Mouse (Mus musculus) kidney, embryonic 15.5 days (tissue): ENCODE measurements around the gene Sowahb. TPM values are rescaled to one million over a fixed set of nuclear protein-coding genes. Genes with fewer than 3 reads are reported as not detected.

Experiments
- ATAC-seq: fragments of 200-750 bp; cut with Nextera tagmentation; replicated peaks from 2 replicates; pipeline ENCODE4 v1.8.0; 2017; ENCODE audit warnings: moderate TSS enrichment; ENCODE audit not compliant: low FRiP score
- H3K27ac ChIP-seq: fragments of 300-500 bp; sonication (generic); 2 replicates; pipeline ENCODE4 v1.5.1; 2015; ENCODE audit warnings: mild to moderate bottlenecking, inconsistent platforms
- H3K27me3 ChIP-seq: fragments of 300-500 bp; sonication (generic); 2 replicates; pipeline ENCODE4 v1.6.1; 2015; ENCODE audit warnings: inconsistent platforms
- H3K36me3 ChIP-seq: fragments of 300-500 bp; sonication (generic); 2 replicates; pipeline ENCODE4 v1.6.1; 2015; ENCODE audit warnings: inconsistent platforms
- H3K4me1 ChIP-seq: fragments of 300-500 bp; sonication (generic); 2 replicates; pipeline ENCODE4 v1.6.1; 2015; ENCODE audit warnings: inconsistent platforms
- H3K4me2 ChIP-seq: fragments of 300-500 bp; sonication (generic); 2 replicates; pipeline ENCODE4 v1.6.1; 2015; ENCODE audit warnings: moderate library complexity, mild to moderate bottlenecking, inconsistent platforms
- H3K4me3 ChIP-seq: fragments of 300-500 bp; sonication (generic); replicated peaks from 2 replicates; pipeline ENCODE4 v1.5.1; 2015; ENCODE audit warnings: mild to moderate bottlenecking, inconsistent platforms
- H3K9ac ChIP-seq: fragments of 300-500 bp; sonication (generic); 2 replicates; pipeline ENCODE4 v1.6.1; 2015; ENCODE audit warnings: mild to moderate bottlenecking, inconsistent platforms
- H3K9me3 ChIP-seq: fragments of 300-500 bp; sonication (generic); replicated peaks from 2 replicates; pipeline ENCODE4 v1.6.1; 2016; ENCODE audit warnings: inconsistent platforms
- WGBS: fragments of 180-500 bp; shearing (Covaris S2); methylation state at CpG from one replicate; pipeline ENCODE4 v1.1.7; 2015; ENCODE audit warnings: mixed read lengths; 5-methylcytosine and 5-hydroxymethylcytosine counted together
- polyA plus RNA-seq: library from polyadenylated mRNA; unstranded; fragments of >200 nt; fragmentation: Nextera tagmentation; extraction: Ambion mirVana; gene quantifications from 2 replicates; pipeline ENCODE4 v1.2.1, GENCODE M21; 2015

The Sowahb gene
- polyA plus RNA-seq, 1 experiment from 2014 or later = 1.4 TPM

DNA sequence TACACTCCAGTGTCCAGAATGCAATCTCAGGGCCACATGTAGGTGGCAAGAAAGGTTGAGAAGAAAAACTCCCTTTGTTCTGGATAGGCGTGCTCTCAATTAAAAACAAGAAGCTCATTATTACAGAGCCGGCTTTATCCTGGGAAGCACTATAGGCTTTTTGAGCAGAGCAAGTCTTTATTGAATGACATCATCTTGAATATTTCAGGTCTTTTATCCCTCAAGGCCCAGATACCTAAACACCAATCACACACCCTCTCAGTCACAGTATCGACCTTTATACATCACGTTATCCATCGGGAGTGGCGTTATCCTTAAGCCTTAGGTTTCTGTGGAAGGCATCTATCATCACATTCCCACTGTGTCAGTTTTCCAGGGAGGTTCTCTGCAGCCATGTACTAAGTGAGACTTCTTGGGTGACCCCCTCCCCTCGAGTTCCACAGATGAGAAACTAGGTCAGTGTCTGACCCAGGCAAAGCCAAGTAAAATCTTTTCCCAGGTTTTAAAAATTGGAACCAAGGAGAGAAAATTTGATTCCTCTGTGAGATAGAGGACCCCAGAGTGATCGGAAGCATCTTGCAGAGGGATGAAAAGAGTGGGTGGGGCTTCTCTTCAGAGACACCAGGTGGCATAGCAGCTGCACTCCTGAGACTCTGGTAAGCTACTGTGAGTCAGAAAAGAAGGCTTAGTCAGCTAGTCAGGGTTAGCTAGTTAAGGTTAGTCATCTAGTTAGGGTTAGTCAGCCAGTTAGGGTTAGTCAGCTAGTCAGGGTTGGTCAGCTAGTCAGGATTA, 9.0 kb upstream of the Sowahb start:
- Histone ChIP-seq H3K9me3 (no peaks in the 10 kb centered on the region), H3K4me2 (no peak overlapping the region), H3K4me1 (no peaks in the 10 kb centered on the region), H3K4me3 (no peak overlapping the region), H3K27ac (no peak overlapping the region), H3K36me3 (no peaks in the 10 kb centered on the region), H3K9ac (no peak overlapping the region), H3K27me3 (peaks cover 6% of the 10 kb centered on the region)
- no peak for ATAC-seq
- 55% methylated on average over 8 of the region's 8 CpGs for WGBS

DNA sequence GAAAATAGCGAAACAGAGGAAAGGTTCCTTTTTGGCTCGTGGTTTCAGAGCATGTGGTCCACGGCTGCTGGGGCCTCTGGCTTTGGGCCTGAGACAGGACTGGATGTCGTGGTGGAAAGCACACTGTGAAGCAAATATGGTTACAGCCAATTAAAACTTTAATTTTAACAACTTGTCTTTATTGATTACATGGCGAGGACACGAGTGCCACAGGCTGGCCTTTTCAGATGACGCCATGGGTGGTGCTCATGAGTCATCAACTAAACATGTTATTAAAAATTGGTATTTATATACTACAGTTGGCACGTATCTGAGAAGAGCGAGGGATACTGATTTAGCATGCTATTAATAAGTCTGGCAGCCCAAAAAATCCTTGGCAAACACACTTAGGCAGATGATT, 7.1 kb upstream of the Sowahb start:
- H3K27ac ChIP-seq = no peak overlapping the region
- no peak for ATAC-seq
- H3K9me3 ChIP-seq = no peaks in the 10 kb centered on the region
- 87% methylated on average over 9 of the region's 9 CpGs for WGBS
- H3K36me3 ChIP-seq = no peaks in the 10 kb centered on the region
- H3K4me1 ChIP-seq = no peaks in the 10 kb centered on the region
- no peak overlapping the region for H3K4me2 ChIP-seq
- H3K9ac ChIP-seq = no peak overlapping the region
- no peak overlapping the region for H3K4me3 ChIP-seq
- H3K27me3 ChIP-seq = peaks cover 19% of the 10 kb centered on the region

DNA sequence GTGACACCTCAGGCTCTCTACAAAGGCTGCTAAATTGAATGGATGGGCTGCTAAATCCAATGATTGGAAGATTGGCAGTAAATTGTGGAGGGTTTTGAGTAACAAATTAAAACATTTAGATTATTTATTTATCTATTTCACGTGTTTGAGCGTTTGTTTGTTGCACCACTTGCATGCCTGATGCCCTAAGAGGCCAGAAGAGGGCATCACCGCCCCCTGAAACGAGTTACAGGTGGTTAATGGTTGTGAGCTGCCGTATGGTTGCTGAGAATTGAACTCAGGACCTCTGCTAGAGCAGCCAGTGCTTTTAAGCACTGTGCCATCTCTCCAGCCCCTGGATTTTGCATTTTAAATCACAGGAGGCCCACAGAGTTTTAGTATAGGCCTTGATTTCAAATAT, 6.2 kb upstream of the Sowahb start:
- WGBS = 55% methylated on average over 5 of the region's 5 CpGs

DNA sequence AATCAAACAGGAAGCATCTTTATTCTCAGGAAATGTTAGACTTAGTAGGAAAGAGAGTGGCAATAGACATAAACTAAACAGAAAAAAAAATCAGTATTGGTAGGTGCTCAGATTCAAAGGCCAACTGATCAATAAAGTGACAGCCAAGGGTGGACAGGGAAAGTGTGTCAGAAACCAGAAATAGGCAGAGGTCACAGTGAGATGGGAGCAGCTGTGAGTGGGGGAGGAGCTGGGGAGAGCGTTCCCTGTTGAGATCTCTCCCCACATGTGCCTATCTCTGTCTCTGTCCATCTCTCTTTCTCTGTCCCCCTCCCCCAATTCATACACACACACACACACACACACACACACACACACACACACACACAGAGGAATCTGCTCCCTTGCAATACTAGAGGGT, 5.1 kb upstream of the Sowahb start:
- H3K4me1 ChIP-seq = peaks cover 8% of the 10 kb centered on the region
- no peaks in the 10 kb centered on the region for H3K36me3 ChIP-seq
- 75% methylated on average over 1 of the region's 1 CpGs for whole genome bisulfite sequencing
- H3K4me3 ChIP-seq = no peak overlapping the region
- peaks cover 39% of the 10 kb centered on the region for H3K27me3 ChIP-seq
- H3K9me3 ChIP-seq = no peaks in the 10 kb centered on the region
- no peak overlapping the region for H3K9ac ChIP-seq
- no peak overlapping the region for H3K4me2 ChIP-seq
- no peak overlapping the region for H3K27ac ChIP-seq
- ATAC-seq = no peak

More for the DNA sequence above, 6.2 kb upstream of the Sowahb start:
- Histone ChIP-seq H3K9me3 (no peaks in the 10 kb centered on the region), H3K27me3 (peaks cover 28% of the 10 kb centered on the region), H3K4me1 (no peaks in the 10 kb centered on the region; the same call in 1 of the 2 replicates), H3K9ac (no peak overlapping the region), H3K4me2 (no peak overlapping the region), H3K36me3 (no peaks in the 10 kb centered on the region), H3K4me3 (no peak overlapping the region), H3K27ac (no peak overlapping the region)
- no peak for ATAC-seq

DNA sequence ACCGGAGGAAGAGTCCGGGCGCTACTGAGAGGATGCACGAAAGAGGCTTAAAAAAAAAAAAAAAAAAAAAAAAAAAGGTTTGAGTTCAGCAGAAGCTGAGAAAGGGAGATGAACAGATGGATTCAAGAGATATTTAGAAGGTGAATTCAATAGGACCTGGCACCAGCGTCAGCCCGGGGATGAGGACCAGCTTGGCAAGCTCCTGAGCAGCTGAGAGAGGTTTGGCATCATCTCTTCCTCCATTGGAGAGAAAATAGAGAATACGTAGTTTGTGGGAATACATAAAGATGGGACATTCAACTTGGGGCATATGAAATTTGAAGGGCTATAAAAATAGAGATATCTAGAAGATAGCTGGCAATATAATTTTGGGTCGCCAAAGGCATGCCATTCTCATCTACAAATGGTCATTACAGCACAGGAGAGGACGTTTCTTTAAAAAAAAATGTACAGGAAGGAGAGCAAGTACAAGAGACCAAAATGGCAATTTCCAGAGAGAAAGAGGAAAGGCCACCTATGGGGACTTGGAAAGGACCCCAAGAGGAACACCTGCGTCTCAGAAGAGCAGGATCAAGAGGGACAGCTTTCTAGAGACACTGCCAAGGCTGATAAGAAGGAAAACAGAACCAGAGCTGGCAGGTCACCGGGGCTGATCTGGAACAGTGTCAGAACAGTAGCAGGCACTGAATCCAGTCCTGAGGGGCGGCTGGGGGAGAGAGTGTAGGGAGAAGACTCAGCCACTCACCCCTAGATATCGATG, 3.8 kb upstream of the Sowahb start:
- no peak overlapping the region for H3K9ac ChIP-seq
- H3K4me1 ChIP-seq = peaks cover 21% of the 10 kb centered on the region
- no peak overlapping the region for H3K4me2 ChIP-seq
- no peak for ATAC-seq
- H3K9me3 ChIP-seq = no peaks in the 10 kb centered on the region
- 69% methylated on average over 13 of the region's 13 CpGs for WGBS
- H3K27ac ChIP-seq = no peak overlapping the region
- peaks cover 52% of the 10 kb centered on the region for H3K27me3 ChIP-seq
- no peak overlapping the region for H3K4me3 ChIP-seq
- no peaks in the 10 kb centered on the region for H3K36me3 ChIP-seq

DNA sequence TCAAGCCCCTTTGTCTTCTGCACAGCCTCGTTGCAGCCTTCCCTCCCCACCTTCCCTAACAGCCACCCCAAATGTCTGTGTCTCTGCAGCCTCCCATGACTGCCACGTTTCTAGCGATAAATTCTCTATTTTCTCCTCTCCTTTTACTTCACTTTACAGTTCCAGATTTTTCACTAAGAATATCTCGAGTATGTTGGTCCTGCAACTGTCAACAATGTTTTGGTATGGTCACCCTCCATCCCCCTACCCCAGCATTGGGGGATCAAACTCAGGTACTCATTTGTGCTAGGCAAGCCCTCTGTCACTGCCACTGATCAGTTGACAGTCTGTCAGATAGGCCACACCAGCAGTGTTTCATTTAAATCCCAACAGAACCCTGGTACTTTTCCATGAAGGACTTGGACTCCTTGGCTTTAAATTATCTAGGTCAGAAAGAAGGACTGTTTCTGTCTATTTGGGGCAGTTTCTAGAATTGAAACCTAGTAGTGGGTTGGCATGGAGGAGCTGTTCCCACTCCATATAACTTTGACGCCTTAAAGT, 1.6 kb upstream of the Sowahb start:
- Histone ChIP-seq H3K27me3 (peaks cover 69% of the 10 kb centered on the region), H3K4me2 (0 out of 2 replicates have a peak overlapping the region, but pooled peaks have one; percentile 96), H3K27ac (0 out of 2 replicates have a peak overlapping the region, but pooled peaks have one; percentile 41), H3K36me3 (no peaks in the 10 kb centered on the region), H3K9me3 (no peaks in the 10 kb centered on the region), H3K4me3 (no peak overlapping the region), H3K9ac (no peak overlapping the region), H3K4me1 (peaks cover 35% of the 10 kb centered on the region)
- no peak for ATAC-seq
- WGBS = 29% methylated on average over 5 of the region's 5 CpGs

DNA sequence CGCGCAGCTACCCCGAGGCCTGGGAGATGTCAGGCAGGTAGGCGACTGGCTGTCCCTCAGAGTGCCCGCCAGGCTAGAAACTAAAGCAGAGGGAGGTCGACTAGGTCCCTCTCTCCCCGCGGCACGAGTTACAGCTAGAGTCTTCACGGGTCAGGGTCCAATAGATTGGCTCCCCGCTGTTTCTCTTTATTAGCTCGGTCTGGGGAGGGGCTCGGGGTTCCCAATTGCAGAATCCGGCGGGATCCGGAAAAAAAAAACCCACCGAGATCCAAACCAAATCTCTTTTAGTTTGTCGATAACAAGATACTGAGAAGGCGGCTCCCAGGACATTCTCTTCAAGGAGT, 521 bp upstream of the Sowahb start:
- Histone ChIP-seq H3K9ac (peak overlapping the region; percentile 48; the same call in 1 of the 2 replicates), H3K4me2 (peak overlapping the region; percentile 96), H3K4me1 (peaks cover 37% of the 10 kb centered on the region), H3K9me3 (no peaks in the 10 kb centered on the region), H3K27ac (0 out of 2 replicates have a peak overlapping the region, but pooled peaks have one; percentile 43), H3K27me3 (peaks cover 69% of the 10 kb centered on the region), H3K4me3 (peak overlapping the region; percentile 60), H3K36me3 (no peaks in the 10 kb centered on the region)
- WGBS = under 1% methylated on average over 19 of the region's 19 CpGs
- no peak for ATAC-seq

DNA sequence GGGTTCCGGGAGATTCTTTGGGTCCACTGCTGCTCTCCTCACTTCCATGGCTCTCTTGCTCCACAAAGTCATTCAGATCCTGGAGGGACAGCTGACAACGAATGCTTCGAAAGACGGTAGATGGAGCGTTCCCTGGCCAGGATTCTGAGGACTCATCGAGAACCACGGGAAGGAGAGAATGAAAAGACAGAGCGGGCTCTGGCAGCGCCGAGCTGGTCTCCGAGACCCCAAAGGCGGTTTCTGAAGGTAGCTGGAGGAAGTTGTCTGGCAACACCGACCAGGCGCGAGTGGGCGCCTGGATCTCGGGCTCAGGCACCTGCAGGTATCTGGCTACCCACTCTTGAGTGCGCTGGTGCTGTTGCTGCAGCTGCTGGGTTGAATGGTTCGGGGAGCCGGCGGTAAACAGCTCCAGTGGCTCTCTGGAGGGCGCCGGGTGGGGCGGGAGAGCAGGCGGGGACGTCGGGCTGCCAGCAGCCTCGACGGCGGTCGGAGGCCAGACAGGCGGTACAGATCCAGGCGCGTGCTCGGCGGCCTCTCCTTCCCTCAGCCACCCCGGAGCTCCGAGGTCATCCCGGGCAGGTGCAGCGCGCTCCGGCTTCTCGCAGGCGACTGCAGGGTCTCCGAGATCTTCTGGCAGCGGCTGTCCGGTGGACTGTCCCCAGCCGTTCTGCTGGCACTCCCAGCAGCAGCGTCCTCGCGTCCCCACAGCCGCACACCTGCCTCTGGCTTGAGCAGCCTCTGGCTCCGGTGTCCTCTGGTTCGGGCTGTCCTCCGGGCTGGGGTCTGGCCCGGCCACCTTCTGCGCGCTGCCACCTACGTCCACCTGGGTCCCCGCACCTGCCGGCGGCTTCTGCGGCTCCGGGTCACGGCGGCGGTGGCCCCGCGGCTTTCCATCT, 886 bp downstream of the Sowahb start:
- H3K27me3 ChIP-seq = peaks cover 64% of the 10 kb centered on the region
- H3K27ac ChIP-seq = peak overlapping the region; percentile 48; the same call in 1 of the 2 replicates

DNA sequence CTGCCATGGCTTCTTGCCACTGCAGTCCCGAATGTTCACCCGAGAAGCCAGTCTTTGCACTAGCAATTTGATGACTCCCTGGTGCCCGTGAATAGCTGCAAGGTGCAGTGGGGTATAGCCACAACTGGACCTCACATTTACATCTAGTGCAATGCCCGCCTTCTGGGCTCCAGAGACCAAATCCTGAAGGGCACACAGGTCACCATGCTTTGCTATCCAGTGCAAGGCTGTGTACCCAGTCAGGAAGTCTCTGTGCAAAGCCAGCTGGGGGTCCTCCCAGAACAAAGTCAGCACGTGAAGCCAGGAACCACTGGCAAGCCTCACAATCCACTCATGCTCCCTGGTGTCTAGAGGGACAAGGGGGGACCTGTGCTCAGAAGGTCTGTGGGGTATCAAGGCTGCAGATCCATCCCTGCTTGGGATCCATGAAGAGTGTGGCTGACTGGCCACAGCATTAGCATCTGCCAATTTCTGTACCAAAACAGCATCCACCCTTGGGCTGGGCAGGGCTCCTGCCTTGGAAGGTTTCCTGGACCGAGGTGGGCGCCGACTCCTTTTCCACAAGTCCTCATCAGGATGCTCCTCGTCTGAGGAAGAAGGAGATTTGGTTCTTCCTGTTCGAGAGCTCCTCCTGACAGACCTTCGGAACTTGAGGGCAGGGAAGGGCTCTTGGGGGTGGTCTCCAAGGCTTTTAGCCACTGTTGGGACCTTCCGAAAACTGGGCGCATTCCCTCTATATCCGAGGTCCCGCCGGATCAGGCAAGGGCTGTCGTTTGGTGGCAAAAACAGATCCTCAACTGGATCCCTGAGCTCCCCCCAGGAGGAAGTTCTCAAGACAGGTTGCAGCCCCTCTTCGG, 1.8 kb downstream of the Sowahb start:
- Histone ChIP-seq H3K4me3 (peak overlapping the region; percentile 60), H3K36me3 (no peaks in the 10 kb centered on the region), H3K27me3 (peaks cover 59% of the 10 kb centered on the region), H3K9me3 (no peaks in the 10 kb centered on the region), H3K4me1 (peaks cover 42% of the 10 kb centered on the region), H3K9ac (no peak overlapping the region), H3K27ac (no peak overlapping the region), H3K4me2 (peak overlapping the region; percentile 96)
- WGBS = 42% methylated on average over 18 of the region's 18 CpGs
- no peak for ATAC-seq

More for the DNA sequence above, 886 bp downstream of the Sowahb start:
- ATAC-seq = peak; percentile 36
- Histone ChIP-seq H3K4me2 (peak overlapping the region; percentile 96), H3K4me1 (peaks cover 42% of the 10 kb centered on the region), H3K4me3 (peak overlapping the region; percentile 60), H3K36me3 (no peaks in the 10 kb centered on the region), H3K9ac (peak overlapping the region; percentile 48), H3K9me3 (no peaks in the 10 kb centered on the region)
- WGBS = 3% methylated on average over 61 of the region's 69 CpGs

DNA sequence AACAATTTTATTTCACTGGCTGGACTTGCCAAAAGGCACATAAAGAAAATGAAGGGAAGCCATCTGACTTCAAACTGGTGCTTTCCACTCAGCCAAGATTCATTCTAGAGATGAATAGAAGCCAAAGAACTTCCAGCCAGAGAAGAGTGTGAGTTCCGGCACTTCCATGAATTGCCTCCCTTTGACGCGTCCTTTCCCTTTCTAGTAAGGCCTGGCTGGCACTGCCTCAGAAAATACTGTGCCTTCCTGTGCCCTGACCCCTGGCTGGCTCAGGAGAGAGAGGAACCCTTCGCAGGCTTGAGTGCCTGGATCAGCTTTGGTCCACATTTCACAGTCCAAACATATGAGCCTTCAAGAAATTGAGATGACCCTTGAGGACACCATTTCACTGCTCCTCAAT, 2.8 kb downstream of the Sowahb start:
- WGBS = 49% methylated on average over 4 of the region's 4 CpGs
- Histone ChIP-seq H3K9me3 (no peaks in the 10 kb centered on the region), H3K9ac (no peak overlapping the region)

DNA sequence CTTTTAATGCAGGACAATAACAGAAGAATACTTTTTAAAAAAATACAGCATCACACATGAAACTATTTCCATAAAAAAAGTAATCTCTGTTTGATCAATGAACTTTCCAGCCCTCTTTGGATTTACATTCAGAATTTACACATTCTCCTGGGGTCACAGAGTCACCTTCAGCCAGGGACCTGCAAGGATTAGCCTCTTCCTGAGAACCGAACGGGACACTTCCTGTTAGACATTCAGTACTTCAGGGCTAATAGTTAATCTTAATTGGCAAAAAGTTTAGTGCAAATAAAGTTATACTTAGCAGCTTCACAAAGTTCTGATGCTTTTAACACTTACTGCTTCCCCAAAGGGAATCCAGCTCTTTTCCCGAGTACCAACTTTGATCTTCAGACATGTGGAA, 3.5 kb downstream of the Sowahb start:
- Histone ChIP-seq H3K27me3 (peaks cover 43% of the 10 kb centered on the region), H3K9ac (no peak overlapping the region), H3K36me3 (no peaks in the 10 kb centered on the region), H3K9me3 (no peaks in the 10 kb centered on the region), H3K4me3 (no peak overlapping the region), H3K4me1 (peaks cover 54% of the 10 kb centered on the region), H3K4me2 (no peak overlapping the region), H3K27ac (no peak overlapping the region)
- ATAC-seq = no peak
- 31% methylated on average over 3 of the region's 3 CpGs for WGBS

More for the DNA sequence above, 2.8 kb downstream of the Sowahb start:
- Histone ChIP-seq H3K4me3 (no peak overlapping the region), H3K36me3 (no peaks in the 10 kb centered on the region), H3K27ac (no peak overlapping the region), H3K4me1 (peaks cover 51% of the 10 kb centered on the region), H3K4me2 (no peak overlapping the region), H3K27me3 (peaks cover 51% of the 10 kb centered on the region)
- ATAC-seq = no peak
